Mouse (Mus musculus) thymus, postnatal 10 days (tissue): Measurements from ENCODE around the gene Mybpc2.

ENCODE experiments used
- DNase-seq, 2 experiments: peaks; one replicate each; pipeline ENCODE4 v3.0.0; 2021; ENCODE audit warnings: low spot score in 2 of 2

The Mybpc2 gene

DNA sequence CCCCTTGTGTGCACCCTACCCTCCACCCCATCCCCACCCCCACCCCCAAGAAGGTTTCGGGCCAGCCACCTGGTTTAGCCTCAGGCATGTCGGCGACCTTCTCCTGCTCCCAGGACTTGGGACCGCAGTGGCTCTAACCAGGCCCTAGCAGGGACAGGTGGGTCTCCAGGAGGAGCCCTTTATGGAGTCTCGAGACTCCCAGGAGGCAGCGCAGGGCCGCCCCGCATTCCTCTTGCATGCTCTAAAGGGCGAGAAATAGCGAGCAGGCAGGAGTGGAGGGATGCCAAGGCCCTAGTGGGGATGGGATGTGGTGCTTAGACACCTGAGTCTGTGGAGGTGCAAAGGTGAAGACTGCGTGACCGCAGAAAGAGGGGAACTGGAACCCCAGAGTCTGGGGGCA lies at the start of gene Mybpc2:
Gene Mybpc2, minus strand, starts transcription at position 155 of the 400 bp plus-strand sequence.
- no peak for DNase-seq

DNA sequence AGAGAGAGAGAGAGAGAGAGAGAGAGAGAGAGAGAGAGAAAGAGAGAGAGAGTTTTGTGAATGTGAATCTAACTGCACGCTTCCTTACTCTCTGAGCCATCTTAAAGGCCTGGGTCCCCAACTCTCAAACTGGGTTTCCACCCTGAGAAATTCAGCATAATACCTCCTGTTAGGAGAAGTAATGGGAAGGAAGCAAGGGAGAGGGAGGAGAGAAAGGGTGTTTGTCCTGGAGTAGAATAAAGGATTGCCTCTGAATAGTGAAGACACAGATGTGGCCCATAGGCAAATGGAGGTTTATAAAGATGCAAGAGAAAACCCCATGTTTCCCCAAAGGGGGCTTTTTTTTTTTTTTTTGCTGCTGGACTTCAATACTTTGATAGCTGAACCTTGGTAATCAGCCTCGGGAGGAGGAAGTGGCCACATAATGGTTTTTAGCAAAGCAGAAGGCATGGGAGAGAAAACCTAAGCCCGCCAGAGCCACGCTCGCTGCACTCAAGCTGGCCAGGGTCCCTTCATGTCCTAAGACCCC lies 48.6 kb upstream of the Mybpc2 start:
- DNase-seq = no peak

DNA sequence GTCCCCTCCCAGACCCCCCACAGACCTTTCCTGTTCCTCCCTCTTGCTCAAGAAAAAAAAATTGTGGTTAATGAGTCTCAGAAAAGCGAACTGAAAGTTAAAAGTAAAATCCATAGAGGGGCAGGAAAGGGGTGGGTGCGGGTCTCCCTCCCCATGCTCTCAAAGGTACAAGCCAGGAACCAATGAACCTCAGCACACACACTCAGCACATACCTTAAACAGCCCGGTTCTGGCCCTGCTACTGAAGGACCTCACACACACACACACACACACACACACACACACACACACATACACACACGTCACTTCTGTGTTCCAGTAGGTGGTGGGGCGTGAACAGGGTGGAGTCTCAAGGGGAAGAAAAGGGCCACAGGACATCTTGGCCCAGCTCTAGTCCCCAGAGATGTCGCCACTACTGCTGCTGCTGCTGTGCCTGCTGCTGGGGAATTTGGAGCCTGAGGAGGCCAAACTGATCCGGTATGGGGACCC lies 47.8 kb upstream of the Mybpc2 start, which contains the start of gene Napsa:
Gene Napsa, plus strand, starts transcription at position 168 of the 489 bp plus-strand sequence.
- no peak for DNase-seq

- no peak for DNase-seq
Observed at GRCm38 (mm10) chr7:44571811-44572210, 47.4 kb upstream of the Mybpc2 start.

DNA sequence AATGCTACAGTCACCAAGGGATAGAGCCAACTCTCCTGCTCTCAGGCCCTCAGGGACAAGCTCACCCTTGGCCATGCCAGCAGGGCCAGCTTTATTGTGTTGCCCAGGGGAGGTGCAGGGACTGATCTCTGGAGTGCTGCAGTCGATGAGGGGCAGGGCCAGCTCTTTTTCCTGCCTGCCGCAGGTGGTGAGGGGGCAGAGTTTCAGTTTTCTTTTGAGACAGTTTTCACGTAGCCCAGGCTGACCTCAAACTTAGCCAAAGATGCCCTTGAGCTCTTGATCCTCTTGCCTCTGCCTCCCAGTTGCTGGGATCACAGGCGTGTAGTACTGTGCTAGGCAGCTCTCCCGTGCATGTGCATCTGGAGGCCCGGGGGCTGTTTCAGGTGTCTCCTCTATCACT lies 46.5 kb upstream of the Mybpc2 start:
- DNase-seq = no peak

GRCm38 (mm10) chr7:44568803-44569202 lies 44.3 kb upstream of the Mybpc2 start:
- no peak for DNase-seq

- DNase-seq = no peak
Observed at GRCm38 (mm10) chr7:44565414-44565813, 41.0 kb upstream of the Mybpc2 start.

- DNase-seq = no peak
Observed at GRCm38 (mm10) chr7:44564486-44564885, 40.0 kb upstream of the Mybpc2 start.

DNA sequence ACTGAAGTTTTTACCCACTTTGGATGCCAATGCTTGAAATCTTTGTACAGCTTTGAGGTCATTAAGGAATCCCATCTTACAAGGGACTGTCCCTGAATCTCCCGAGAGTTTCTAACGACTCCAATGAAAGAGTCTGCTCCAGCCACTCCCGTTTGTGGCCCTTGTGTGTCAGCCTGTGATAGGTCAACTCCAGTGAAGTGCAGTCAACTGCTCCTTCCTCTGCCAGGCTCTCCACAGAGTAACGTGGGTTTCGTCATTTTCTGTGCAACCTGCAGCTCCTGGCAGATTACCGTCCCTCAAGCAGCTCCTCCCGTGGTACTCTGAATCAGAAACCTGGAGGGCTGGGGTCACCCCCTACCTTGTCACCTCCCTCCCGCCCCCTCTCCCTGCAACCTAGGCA lies 38.8 kb upstream of the Mybpc2 start:
- no peak for DNase-seq

- DNase-seq = peak; percentile 68 to 83
Observed at GRCm38 (mm10) chr7:44560435-44561400, 36.3 kb upstream of the Mybpc2 start.

GRCm38 (mm10) chr7:44557629-44558028 lies 33.2 kb upstream of the Mybpc2 start:
- no peak for DNase-seq

- DNase-seq = peak; percentile 95 to 97
Observed at GRCm38 (mm10) chr7:44553826-44554225, 29.4 kb upstream of the Mybpc2 start, which contains the start of gene Nr1h2. Gene Nr1h2, minus strand, starts transcription at chr7:44553951.

DNA sequence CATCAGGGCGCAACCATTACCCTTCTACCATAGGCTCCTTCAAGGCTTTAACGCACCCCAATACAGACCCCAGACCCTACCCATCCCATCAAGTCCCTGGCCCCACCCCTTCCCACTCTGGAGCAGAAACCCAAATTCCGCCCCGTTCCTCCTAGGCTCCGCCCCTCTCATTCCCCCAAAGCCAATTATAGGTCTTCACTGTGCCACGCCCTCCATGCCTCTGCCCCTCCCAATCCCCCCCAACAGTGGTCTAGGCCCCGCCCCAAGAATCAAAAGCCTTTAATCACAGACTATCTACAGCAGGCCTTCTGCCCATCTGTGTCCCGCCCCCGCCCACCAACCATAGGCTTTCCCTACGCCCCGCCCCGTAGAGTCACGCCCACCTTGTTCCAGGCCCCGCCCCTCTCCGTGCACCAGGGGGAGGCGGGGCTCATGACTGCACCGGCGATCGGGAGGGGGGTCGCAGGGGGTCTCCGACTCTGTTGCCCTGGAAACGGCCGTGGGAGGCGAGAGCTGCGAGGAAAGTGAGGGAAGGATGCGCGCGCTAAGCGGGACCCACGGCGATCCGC lies 28.8 kb upstream of the Mybpc2 start:
- DNase-seq = peak; percentile 76 to 82

- no peak for DNase-seq
Observed at GRCm38 (mm10) chr7:44552141-44552908, 27.9 kb upstream of the Mybpc2 start.

- no peak for DNase-seq
Observed at GRCm38 (mm10) chr7:44551731-44552130, 27.3 kb upstream of the Mybpc2 start.

- DNase-seq = no peak
Observed at GRCm38 (mm10) chr7:44551301-44551700, 26.8 kb upstream of the Mybpc2 start.

DNA sequence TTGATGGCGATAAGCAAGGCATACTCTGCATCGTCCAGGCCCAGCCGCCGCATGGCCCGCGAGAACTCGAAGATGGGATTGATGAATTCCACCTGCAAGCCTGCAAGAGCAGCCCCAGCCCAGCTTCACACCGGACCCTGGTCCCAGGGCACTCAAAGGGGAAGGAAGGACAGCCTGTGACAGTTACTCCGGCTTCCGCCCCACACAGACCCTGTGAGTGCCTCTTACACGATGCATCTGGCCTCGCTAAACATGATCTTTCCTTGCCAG lies 25.9 kb upstream of the Mybpc2 start:
- no peak for DNase-seq

DNA sequence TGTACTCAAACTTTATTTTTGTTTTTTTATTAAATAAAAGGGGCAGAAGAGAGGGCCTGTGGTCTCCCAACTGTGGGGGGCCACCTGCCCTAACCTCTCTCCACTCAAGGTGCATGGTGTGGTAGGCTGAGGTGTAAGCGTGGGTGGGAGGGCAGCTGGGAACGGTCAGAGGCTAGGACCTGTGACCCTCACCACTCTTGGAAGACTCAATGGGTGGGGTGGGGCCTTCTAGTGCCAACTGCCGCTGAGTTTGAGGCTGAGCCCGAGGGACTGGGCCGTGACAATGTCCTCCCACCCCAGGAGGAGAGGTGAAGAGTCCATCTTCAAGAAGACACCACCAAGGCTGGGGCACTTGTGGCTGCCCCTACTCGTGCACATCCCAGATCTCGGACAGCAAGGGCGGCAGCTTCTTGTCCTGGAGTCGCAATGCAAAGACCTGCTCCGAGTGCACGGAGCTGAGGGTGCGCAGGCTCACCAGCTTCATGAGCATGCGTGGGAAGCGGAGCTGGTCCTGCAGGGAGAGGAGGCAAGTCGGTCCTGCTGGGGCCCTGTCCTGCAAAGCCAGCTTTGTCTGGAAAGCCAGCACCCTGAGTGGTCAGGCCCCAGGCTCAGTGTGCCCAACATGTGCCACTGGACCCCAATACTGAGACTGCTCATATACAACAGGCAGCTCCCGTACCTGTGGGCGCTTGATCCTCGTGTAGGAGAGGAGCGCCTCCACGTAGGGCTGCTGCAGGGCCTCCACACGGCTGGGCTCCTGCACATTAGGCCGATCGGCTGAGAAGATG lies 25.4 kb upstream of the Mybpc2 start:
- no peak for DNase-seq

DNA sequence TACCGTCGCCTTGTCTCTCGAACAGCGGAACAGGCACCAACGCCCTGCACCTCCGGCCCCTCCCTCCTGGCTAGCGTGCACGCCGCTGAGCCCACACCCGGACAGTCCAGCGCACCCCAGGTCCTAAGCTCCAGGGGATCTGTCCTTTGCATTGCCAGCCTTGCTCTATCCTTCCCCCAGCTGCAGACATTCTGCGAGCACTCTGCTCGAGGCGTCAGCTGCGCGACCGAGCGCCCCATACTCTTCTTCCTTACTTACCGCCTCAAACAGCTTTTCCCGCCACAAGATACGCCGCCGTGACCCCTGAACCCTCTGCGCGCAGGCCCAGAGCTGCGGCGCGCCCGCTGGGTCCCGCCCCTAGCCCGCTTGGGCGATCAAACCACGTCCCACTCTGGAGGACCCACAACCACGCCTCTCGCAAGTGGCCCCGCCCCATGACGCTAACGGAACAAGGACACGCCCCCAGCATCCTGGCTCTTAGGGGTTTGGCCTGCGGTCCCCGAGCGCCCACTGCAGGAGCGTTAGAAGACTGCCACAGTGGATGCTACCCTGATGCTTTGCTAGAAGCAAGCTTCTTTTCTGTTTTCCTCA lies 24.1 kb upstream of the Mybpc2 start, which contains the start of gene Pold1:
Gene Pold1, minus strand, starts transcription at position 353 of the 591 bp plus-strand sequence.
- DNase-seq = peak; percentile 100

DNA sequence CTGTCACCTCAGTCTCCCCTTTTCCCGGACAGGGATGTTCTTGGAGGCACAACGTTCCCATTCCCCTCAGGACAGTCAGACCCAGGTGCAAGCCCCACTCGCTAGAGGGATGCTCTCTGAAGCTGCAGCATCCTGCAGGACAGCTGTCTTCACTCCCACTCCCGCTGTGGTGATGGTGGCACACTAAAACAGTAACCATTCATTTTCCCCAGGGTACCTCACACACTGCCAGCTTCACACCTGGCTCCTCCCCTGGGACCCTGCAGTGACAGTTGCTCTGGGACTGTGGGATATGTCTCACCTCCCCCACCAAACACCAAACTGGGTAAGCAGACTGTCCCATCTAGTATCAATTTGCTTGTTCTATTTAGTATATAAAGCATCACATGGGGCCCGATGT lies 23.3 kb upstream of the Mybpc2 start:
- DNase-seq = no peak

DNA sequence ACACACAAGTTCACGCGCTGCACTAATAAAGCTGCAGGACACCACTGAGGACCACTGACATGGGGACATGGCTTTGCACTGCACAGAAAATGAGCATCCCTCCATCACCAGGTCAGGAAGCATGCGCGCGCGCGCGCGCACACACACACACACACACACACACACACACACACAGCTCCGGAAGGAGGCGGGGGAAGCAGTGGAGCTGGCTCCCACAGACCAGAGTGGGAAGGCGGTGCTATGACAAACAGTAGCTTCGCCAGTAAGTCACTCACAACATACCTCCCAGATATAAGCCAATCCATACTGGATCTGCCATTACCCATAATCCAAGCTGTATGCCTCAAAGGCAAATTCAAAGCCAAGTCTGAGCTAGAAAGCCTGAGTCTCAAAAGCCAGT lies 22.6 kb upstream of the Mybpc2 start:
- DNase-seq = no peak
